In genomic region chr4:70741121-70741520, GRCm38 (mm10) we compare ENCODE assay signal across 20 mouse cellular contexts.
A peak's percentile ranks its signal among the peaks of the same experiment; 100 is the strongest.
DNase-seq lines count a peak whose midpoint lies in the region; ATAC-seq and TF ChIP-seq lines count a peak whose summit lies in the region.
"Had no signal": no experiment of that assay in that cellular context is flagged by ENCODE, and none has a peak within 500 bp of the region (broad histone marks: within the 10 kb centered on the region; RNA-seq: fewer than 3 reads in every experiment).

No protein-coding gene starts in this region.

- H3K9ac ChIP-seq in forebrain, embryonic 13.5 days: no peak overlapping the region
- H3K9ac ChIP-seq in kidney, embryonic 16.5 days (replicated peaks; ENCODE audit: low read length): no peak overlapping the region
- H3K9ac ChIP-seq in limb, embryonic 14.5 days (ENCODE audit: low read depth, low read length, severe bottlenecking): no peak overlapping the region
- H3K9ac ChIP-seq: heart, embryonic 12.5 days; liver, embryonic 12.5 days; lung, embryonic 14.5 days had no signal

- no peak for TF ChIP-seq POLR2A in limb, embryonic 14.5 days (IDR thresholded peaks at IDR 0.05; ENCODE audit: borderline replicate concordance, extremely low read depth, insufficient read depth, insufficient read length)

- H3K9me3 ChIP-seq in forebrain, embryonic 10.5 days: no peaks in the 10 kb centered on the region
- H3K9me3 ChIP-seq in forebrain, embryonic 13.5 days (replicated peaks): no peaks in the 10 kb centered on the region
- no peaks in the 10 kb centered on the region for H3K9me3 ChIP-seq in kidney, embryonic 16.5 days (ENCODE audit: low read length)
- H3K9me3 ChIP-seq in limb, embryonic 14.5 days (ENCODE audit: control insufficient read depth, low read length): no peaks in the 10 kb centered on the region
- H3K9me3 ChIP-seq: heart, embryonic 12.5 days; liver, embryonic 12.5 days had no signal

- H3K4me2 ChIP-seq in forebrain, embryonic 13.5 days: no peak overlapping the region
- no peak overlapping the region for H3K4me2 ChIP-seq in kidney, embryonic 16.5 days (replicated peaks; ENCODE audit: low read depth, low read length)
- no peak overlapping the region for H3K4me2 ChIP-seq in limb, embryonic 14.5 days (replicated peaks; ENCODE audit: low read depth, low read length, severe bottlenecking)
- H3K4me2 ChIP-seq: heart, embryonic 12.5 days; liver, embryonic 12.5 days; lung, embryonic 14.5 days; midbrain, embryonic 11.5 days had no signal

- peaks cover 17% of the 10 kb centered on the region for H3K4me1 ChIP-seq in forebrain, embryonic 10.5 days
- peaks cover 17% of the 10 kb centered on the region; the same call in 1 of the 2 replicates for H3K4me1 ChIP-seq in forebrain, embryonic 13.5 days
- H3K4me1 ChIP-seq in kidney, embryonic 16.5 days (ENCODE audit: insufficient read depth, low read length): 0 out of 2 replicates have a peak, but pooled peaks cover 3% of the 10 kb centered on the region
- no peaks in the 10 kb centered on the region for H3K4me1 ChIP-seq in limb, embryonic 14.5 days (ENCODE audit: control insufficient read depth, insufficient read depth, low read length)
- H3K4me1 ChIP-seq: heart, embryonic 12.5 days; liver, embryonic 12.5 days had no signal

- 3% methylated on average over 4 of the region's 4 CpGs for WGBS in forebrain, embryonic 10.5 days
- 3% methylated on average over 4 of the region's 4 CpGs for WGBS in forebrain, embryonic 13.5 days
- 9% methylated on average over 4 of the region's 4 CpGs for WGBS in kidney, embryonic 16.5 days
- WGBS in limb, embryonic 14.5 days: 4% methylated on average over 4 of the region's 4 CpGs

- H3K4me3 ChIP-seq in forebrain, embryonic 10.5 days: no peak overlapping the region
- H3K4me3 ChIP-seq in forebrain, embryonic 13.5 days: no peak overlapping the region
- no peak overlapping the region for H3K4me3 ChIP-seq in kidney, embryonic 16.5 days (ENCODE audit: low read length)
- H3K4me3 ChIP-seq in limb, embryonic 14.5 days (replicated peaks; ENCODE audit: low read length): no peak overlapping the region
- H3K4me3 ChIP-seq: heart, embryonic 12.5 days; liver, embryonic 12.5 days had no signal

- no peaks in the 10 kb centered on the region for H3K36me3 ChIP-seq in forebrain, embryonic 10.5 days (replicated peaks)
- H3K36me3 ChIP-seq in forebrain, embryonic 13.5 days (ENCODE audit: poor library complexity, severe bottlenecking): no peaks in the 10 kb centered on the region
- H3K36me3 ChIP-seq in kidney, embryonic 16.5 days (ENCODE audit: insufficient read depth, low read length): no peaks in the 10 kb centered on the region
- no peaks in the 10 kb centered on the region for H3K36me3 ChIP-seq in limb, embryonic 14.5 days (ENCODE audit: control insufficient read depth, insufficient read depth, low read length)
- H3K36me3 ChIP-seq: G1E; heart, embryonic 12.5 days; liver, embryonic 12.5 days had no signal

- DNase-seq in forebrain, embryonic 10.5 days (ENCODE audit: extremely low spot score, low spot score): peak; percentile 17
- DNase-seq in kidney, adult 8-10 months: no peak
- peak; percentile 50 for DNase-seq in embryo, embryonic 11 days
- DNase-seq in limb, embryonic 14.5 days (ENCODE audit: low spot score): peak; percentile 10
- no peak for DNase-seq in frontal cortex, postnatal 14 days (ENCODE audit: low spot score in 2 of 2)
- no peak for DNase-seq in heart, adult 11 months
- DNase-seq: adrenal gland, adult 2 months; cerebellum, adult 11 months; layer of hippocampus, postnatal 36 days; lung, embryonic 14.5 days; lung, postnatal 4 days; right cerebral cortex, postnatal 4 days; thymus, postnatal 25 days had no signal

- ATAC-seq in forebrain, embryonic 13.5 days: no peak
- peak; percentile 51; the same call in 1 of the 2 replicates for ATAC-seq in kidney, embryonic 16.5 days (ENCODE audit: low FRiP score, low TSS enrichment)
- no peak for ATAC-seq in limb, embryonic 14.5 days (ENCODE audit: low FRiP score, low read depth)
- ATAC-seq: CD4-positive, CD25-positive, alpha-beta regulatory T cell, adult 4 months; liver, embryonic 12.5 days had no signal

- no peak overlapping the region for H3K27ac ChIP-seq in forebrain, embryonic 10.5 days
- no peak overlapping the region for H3K27ac ChIP-seq in forebrain, embryonic 13.5 days
- H3K27ac ChIP-seq in kidney, embryonic 16.5 days (ENCODE audit: low read length): no peak overlapping the region
- H3K27ac ChIP-seq in limb, embryonic 14.5 days (replicated peaks; ENCODE audit: low read depth, low read length): no peak overlapping the region
- H3K27ac ChIP-seq: liver, embryonic 12.5 days had no signal

- no peaks in the 10 kb centered on the region for H3K27me3 ChIP-seq in forebrain, embryonic 10.5 days (ENCODE audit: poor library complexity, severe bottlenecking)
- H3K27me3 ChIP-seq in forebrain, embryonic 13.5 days: no peaks in the 10 kb centered on the region
- H3K27me3 ChIP-seq in kidney, embryonic 16.5 days (ENCODE audit: insufficient read depth, low read length): no peaks in the 10 kb centered on the region
- H3K27me3 ChIP-seq in limb, embryonic 14.5 days (ENCODE audit: control insufficient read depth, insufficient read depth, low read length): no peaks in the 10 kb centered on the region
- H3K27me3 ChIP-seq: heart, embryonic 12.5 days; liver, embryonic 12.5 days had no signal

Comparison
In these comparisons a context has a peak if more than half of its experiments do, and no peak if none do; other contexts are left out.
1. DNase-seq: peak in forebrain, embryonic 10.5 days (single experiment), embryo, embryonic 11 days (single experiment) and limb, embryonic 14.5 days (single experiment); none in kidney, adult 8-10 months (0 of 2), frontal cortex, postnatal 14 days (0 of 2) and heart, adult 11 months (single experiment).